Mouse (Mus musculus): ENCODE measurements at regions not wholly inside any gene's neighbourhood (a gene's known extent, or its start where the extent isn't known, plus 50 kb on each side); places are given as distances from the start of the nearest gene placed in this dataset.
"Not testable (repeated sequence)": the region's sequence is repeated elsewhere in the genome, so short reads cannot be mapped to it uniquely, and the experiment has no call there.

DNA sequence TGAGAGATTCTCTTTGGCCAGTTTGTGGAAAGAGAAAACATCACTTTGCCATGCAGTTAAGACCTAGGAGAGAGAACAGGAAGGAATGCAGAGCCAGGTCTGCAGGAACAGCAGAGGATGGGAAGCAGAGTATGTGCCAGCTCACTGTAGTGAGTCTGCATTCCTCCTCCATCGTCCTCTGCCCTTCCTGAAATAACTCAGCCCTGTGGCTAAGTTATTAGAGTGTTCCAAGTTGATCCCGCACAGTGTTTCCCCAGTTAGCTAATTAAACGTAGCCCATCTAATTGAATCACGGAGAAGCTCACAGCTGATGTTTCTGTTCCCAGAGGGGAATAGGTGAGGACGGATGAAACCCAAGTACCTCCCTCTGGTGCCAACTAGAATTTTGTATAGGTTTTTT lies 142.3 kb upstream of the Rack1 start:
- DNase-seq (ENCODE audit: low spot score): no peak

DNA sequence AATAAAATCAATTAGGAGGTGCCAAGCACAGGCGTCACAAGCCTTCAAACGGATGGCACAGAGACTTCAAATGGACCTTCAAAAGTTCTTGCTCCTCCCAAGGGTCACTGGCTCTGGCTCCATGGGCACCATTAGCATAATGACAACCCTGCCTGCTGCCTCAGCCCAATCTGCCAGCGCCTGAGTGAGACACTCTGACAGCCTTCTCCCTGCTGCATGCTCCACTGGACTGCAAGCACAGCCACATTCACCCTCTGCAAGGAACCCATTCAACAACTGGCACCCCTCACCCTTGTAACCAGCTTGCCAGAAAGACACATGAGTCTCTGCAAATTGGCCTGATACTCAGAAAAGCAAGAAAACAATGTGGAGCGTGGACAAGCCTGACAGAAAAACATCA lies 138.5 kb upstream of the Rack1 start:
- no peak for DNase-seq (ENCODE audit: low spot score)

DNA sequence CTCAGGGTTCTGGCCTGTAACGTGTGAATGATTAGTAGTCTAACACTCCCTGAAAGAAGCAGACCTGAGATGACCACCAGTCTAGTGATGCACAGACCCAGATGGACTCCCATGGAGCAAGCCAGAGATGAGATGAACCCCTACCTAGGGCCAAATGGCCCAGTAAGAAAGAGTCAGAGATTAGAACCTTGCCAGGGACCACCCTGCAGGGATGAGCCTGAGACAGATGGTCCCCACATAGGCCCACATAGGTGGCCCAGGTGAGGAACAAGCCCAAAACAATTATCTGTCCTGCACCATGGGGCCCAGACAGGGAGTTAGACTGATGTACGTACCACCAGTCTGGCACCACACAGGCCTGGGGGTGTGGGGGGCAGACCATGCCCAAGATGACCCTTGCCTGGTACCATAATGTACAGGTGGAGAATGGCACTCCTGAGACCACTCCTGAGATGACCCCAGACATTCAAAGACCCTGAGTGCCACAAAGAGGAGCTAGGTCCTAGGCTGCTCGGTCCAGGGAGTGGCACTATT lies 115.3 kb upstream of the Rack1 start:
- no peak for DNase-seq (ENCODE audit: low spot score)

DNA sequence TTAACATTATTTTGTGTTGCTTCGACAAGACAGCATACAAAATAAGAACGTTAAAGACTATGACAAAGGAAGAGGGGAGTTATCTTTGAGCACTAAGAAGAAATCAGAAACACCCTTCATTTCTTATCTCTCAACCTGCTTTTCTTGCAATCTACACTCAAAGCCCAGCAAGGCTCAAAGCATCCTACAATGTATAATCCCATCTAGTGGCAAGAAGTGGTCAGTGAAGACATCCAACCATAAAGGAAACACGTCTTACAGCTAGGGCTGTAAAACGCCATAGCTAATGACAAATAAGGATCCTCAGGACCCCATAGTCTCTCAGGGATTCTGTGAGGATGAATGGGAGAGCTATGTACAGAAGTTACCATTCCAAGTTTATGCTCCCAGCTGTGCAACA lies 110.1 kb upstream of the Rack1 start:
- no peak for DNase-seq (ENCODE audit: low spot score)

DNA sequence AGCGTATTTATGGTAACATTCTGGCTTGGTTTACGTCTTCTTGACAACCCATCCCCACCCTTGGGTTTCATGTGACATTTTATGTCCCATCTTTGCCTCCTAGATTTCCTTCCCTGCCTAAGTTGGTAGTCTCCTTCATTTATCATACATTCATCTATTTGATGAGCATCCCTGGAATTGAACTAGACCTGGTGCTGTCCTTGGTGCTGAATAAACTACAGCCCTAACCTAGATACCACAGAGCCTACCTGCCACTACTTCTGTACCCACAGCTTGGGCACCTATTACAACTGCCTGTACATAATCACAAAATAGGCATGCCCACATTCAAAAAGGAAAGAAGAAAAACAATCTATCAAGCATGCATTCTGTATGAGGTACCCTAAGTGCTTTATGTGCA lies 103.8 kb upstream of the Rack1 start:
- DNase-seq (ENCODE audit: low spot score): peak; percentile 69

DNA sequence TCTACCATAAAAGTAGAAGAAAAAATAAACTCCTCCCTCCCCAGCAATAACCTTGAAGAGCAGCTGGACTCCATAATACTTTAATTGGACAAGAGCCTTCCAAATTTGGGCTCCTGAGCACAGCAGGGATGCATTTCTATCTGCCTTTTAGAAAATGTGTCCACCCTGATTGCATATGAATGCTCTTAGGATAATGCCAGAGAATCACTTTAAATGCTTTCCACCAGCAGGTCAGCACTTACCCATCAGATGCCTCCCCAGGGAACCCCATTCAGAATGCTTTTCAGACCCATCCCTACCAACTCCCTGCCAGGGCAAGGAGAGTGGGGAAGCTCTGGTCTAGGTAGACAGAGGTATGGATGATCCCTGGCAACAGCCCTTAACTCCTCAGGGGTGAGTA lies 102.9 kb upstream of the Rack1 start:
- DNase-seq (ENCODE audit: low spot score): peak; percentile 20

DNA sequence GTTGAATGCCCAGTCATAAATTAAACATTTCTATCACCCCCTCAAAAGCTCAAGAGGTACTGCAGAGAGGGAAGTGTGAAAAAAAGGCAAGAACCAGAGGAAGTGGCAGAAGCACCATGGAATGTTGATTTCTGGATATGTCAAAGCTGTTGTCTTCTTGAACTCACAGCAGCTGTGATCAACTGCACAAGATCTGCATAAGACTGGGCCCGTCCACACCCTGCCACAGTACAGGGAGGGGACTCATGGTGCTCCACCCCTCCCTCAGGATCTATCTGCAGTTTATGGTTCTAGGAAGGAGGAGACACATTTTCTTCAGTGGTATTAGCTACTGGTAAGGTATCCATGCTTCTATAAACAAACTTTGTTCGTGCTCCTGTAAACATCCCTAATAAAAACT lies 92.9 kb upstream of the Rack1 start:
- DNase-seq (ENCODE audit: low spot score): no peak

DNA sequence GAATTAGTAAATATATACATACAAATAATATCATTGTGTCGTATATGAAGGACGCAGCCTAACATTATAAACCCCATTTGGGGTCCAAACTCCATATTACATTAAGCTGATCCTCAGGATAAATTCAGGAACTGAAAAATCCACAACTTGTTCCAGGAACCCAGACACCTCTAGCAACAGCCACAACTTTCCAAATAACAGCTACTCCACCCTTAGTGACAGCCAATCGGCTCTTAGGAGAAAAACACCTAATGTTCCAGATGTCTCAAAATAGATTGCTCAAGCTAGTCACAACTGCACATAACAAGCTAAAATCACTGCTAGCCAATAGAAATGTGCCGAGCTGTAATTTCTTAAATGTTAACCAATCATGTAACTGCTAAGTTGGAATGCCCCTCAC lies 89.2 kb upstream of the Rack1 start:
- no peak for DNase-seq (ENCODE audit: low spot score)

DNA sequence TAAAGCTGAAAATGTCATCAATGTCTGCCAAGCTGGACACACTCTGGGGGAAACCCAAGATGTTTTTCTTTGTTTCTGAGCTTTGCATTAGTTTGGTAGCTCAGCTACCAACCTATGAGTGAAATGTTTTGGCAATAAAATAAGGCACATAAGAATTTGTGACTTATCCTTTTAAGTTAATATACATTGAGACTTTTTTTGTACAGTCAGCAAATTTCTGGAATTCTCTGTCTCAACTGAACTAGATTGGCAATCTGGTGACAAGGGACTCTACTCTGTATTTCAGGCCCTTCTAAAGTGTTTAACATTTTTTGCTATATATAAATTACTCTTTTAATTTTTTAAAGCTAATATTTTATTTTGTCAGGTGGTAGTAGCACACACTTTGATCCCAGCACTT lies 76.1 kb upstream of the Rack1 start:
- DNase-seq (ENCODE audit: low spot score): no peak

DNA sequence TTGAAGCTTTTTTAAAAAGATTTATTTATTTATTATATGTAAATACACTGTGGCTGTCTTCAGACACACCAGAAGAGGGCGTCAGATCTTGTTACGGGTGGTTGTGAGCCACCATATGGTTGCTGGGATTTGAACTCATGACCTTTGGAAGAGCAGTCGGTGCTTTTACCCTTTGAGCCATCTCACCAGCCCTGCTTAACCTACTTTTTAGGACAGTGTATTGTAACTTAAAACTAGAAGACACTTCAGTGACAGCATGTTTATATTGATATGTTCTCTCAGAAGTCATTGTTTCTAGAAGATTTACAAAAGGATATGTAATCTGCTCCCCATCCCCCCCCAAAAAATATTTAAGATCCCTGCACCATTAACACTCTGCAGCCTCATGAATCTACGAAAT lies 69.3 kb upstream of the Rack1 start:
- DNase-seq (ENCODE audit: low spot score): not testable (repeated sequence)

DNA sequence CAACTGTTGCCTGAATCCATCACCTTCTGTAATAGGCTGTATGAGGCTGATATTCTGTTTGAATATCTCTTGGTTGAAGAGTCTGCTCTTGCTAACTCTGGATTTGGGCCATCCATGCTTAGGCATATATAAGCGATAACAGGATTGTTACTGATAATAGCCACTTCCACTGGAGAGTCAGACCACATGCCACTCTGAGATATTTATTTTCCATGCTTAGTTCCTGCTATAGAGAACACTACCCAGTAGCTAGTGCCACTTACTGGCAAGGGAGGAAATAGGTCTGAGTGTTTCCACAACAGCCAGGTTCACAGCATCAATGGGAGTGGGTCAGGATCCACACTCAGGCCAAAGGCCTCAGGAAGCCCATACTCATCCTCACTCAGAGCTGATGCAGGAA lies 53.6 kb upstream of the Rack1 start:
- DNase-seq (ENCODE audit: low spot score): no peak

DNA sequence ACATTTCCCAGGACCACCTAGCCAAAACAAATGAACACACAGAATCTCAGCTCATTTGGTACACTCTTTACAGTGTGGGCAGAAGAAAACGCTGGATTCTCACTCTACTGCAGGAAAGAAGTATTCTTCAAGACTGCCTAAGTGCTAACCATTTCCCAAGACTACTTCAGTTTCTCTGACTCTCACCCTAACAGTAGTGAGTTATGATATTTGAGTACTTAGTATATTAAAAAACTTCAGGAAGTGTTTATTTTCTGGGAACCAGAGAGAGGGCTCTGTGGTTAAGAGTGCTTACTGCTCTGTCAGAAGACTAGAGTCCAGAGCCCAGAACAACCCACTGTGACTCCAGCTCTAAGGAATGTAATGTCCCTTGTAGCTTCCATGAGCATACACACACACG lies 52.1 kb upstream of the Rack1 start:
- DNase-seq (ENCODE audit: low spot score): no peak
